Mouse (Mus musculus) forebrain, embryonic 14.5 days (tissue): ENCODE data around the gene Zfhx3. TPM values are rescaled to one million over a fixed set of nuclear protein-coding genes. Genes with fewer than 3 reads are reported as not detected.

ENCODE experiments used
- ATAC-seq: fragments of 200-750 bp; cut with Nextera tagmentation; 2 replicates; pipeline ENCODE4 v1.8.0; 2017; ENCODE audit warnings: mild to moderate bottlenecking, moderate library complexity
- DNase-seq: peaks from one replicate; pipeline ENCODE4 v3.0.0-alpha.2; 2015; ENCODE audit warnings: low spot score
- H3K27ac ChIP-seq: fragments of 300-500 bp; sonication (generic); 2 replicates; pipeline ENCODE4 v1.5.1; 2014; ENCODE audit warnings: low read depth, mild to moderate bottlenecking, control low read depth, low read length, moderate library complexity
- H3K27me3 ChIP-seq: fragments of 300-500 bp; sonication (generic); replicated peaks from 2 replicates; pipeline ENCODE4 v1.6.1; 2014; ENCODE audit warnings: low read length, control low read depth, mixed read lengths; ENCODE audit not compliant: control insufficient read depth, insufficient read depth
- H3K36me3 ChIP-seq: fragments of 300-500 bp; sonication (generic); 2 replicates; pipeline ENCODE4 v1.6.1; 2014; ENCODE audit warnings: low read length, control low read depth; ENCODE audit not compliant: control insufficient read depth, insufficient read depth
- H3K4me1 ChIP-seq: fragments of 300-500 bp; sonication (generic); 2 replicates; pipeline ENCODE4 v1.6.1; 2014; ENCODE audit warnings: antibody characterized with exemption, low read length, control low read depth; ENCODE audit not compliant: control insufficient read depth, insufficient read depth
- H3K4me2 ChIP-seq: fragments of 300-500 bp; sonication (generic); 2 replicates; pipeline ENCODE4 v1.6.1; 2014; ENCODE audit warnings: mild to moderate bottlenecking, control low read depth, low read length
- H3K4me3 ChIP-seq: fragments of 300-500 bp; sonication (generic); 2 replicates; pipeline ENCODE4 v1.5.1; 2014; ENCODE audit warnings: low read depth, low read length, control low read depth
- H3K9ac ChIP-seq: fragments of 300-500 bp; sonication (generic); 2 replicates; pipeline ENCODE4 v1.6.1; 2014; ENCODE audit warnings: mild to moderate bottlenecking, low read length, control low read depth, moderate library complexity
- H3K9me3 ChIP-seq: fragments of 300-500 bp; sonication (generic); replicated peaks from 2 replicates; pipeline ENCODE4 v1.6.1; 2016; ENCODE audit warnings: low read length, control low read depth, mixed read lengths; ENCODE audit not compliant: control insufficient read depth
- WGBS: fragments of 180-500 bp; shearing (Covaris S2); extraction: QIAGEN DNeasy Blood & Tissue Kit; methylation state at CpG from one replicate; pipeline ENCODE4 v1.1.7; 2014; 5-methylcytosine and 5-hydroxymethylcytosine counted together
- polyA plus RNA-seq: library from polyadenylated mRNA; unstranded; fragments of >200 nt; fragmentation: Nextera tagmentation; extraction: Ambion mirVana; gene quantifications from 2 replicates; pipeline ENCODE4 v1.2.1, GENCODE M21; 2014

The Zfhx3 gene
- polyA plus RNA-seq, 1 experiment from 2014 or later = 11.7 TPM

- Histone ChIP-seq H3K27ac (no peak overlapping the region), H3K9ac (no peak overlapping the region), H3K36me3 (no peaks in the 10 kb centered on the region), H3K27me3 (no peaks in the 10 kb centered on the region), H3K4me2 (no peak overlapping the region), H3K4me3 (no peak overlapping the region), H3K4me1 (no peaks in the 10 kb centered on the region), H3K9me3 (no peaks in the 10 kb centered on the region)
- DNase-seq (no peak), ATAC-seq (no peak)
- WGBS = 62% methylated on average over 2 of the region's 2 CpGs
Measured at GRCm38 (mm10) chr8:108994187-108994586, 1051.7 kb downstream of the Zfhx3 start.

GRCm38 (mm10) chr8:108994880-108995279 is 1052.4 kb downstream of the Zfhx3 start:
- H3K9me3 ChIP-seq = no peaks in the 10 kb centered on the region
- H3K4me2 ChIP-seq = no peak overlapping the region
- DNase-seq (no peak), ATAC-seq (no peak)
- 88% methylated on average over 5 of the region's 5 CpGs for WGBS
- no peaks in the 10 kb centered on the region for H3K36me3 ChIP-seq
- no peak overlapping the region for H3K9ac ChIP-seq
- no peak overlapping the region for H3K27ac ChIP-seq
- no peak overlapping the region for H3K4me3 ChIP-seq
- no peaks in the 10 kb centered on the region for H3K4me1 ChIP-seq
- H3K27me3 ChIP-seq = no peaks in the 10 kb centered on the region

- no peak overlapping the region for H3K27ac ChIP-seq
- DNase-seq = peak; percentile 48
- 49% methylated on average over 3 of the region's 3 CpGs for WGBS
Measured at GRCm38 (mm10) chr8:108997334-108997733, 1054.9 kb downstream of the Zfhx3 start.

GRCm38 (mm10) chr8:108999297-109000249 is 1057.1 kb downstream of the Zfhx3 start:
- no peaks in the 10 kb centered on the region for H3K36me3 ChIP-seq
- no peak overlapping the region for H3K27ac ChIP-seq
- H3K4me3 ChIP-seq = no peak overlapping the region
- no peaks in the 10 kb centered on the region for H3K9me3 ChIP-seq
- H3K4me2 ChIP-seq = no peak overlapping the region
- H3K9ac ChIP-seq = no peak overlapping the region
- no peak for ATAC-seq
- WGBS = 55% methylated on average over 15 of the region's 15 CpGs
- DNase-seq = peak; percentile 17
- no peaks in the 10 kb centered on the region for H3K4me1 ChIP-seq
- H3K27me3 ChIP-seq = no peaks in the 10 kb centered on the region

More at GRCm38 (mm10) chr8:108997334-108997733, 1054.9 kb downstream of the Zfhx3 start:
- Histone ChIP-seq H3K36me3 (no peaks in the 10 kb centered on the region), H3K9ac (no peak overlapping the region), H3K9me3 (no peaks in the 10 kb centered on the region), H3K4me1 (no peaks in the 10 kb centered on the region), H3K27me3 (no peaks in the 10 kb centered on the region), H3K4me2 (no peak overlapping the region), H3K4me3 (no peak overlapping the region)
- ATAC-seq = no peak

GRCm38 (mm10) chr8:109001031-109001430 is 1058.6 kb downstream of the Zfhx3 start:
- H3K4me1 ChIP-seq = no peaks in the 10 kb centered on the region
- H3K4me2 ChIP-seq = no peak overlapping the region
- no peak for DNase-seq
- WGBS = 74% methylated on average over 9 of the region's 9 CpGs
- H3K36me3 ChIP-seq = no peaks in the 10 kb centered on the region
- no peak overlapping the region for H3K9ac ChIP-seq
- no peaks in the 10 kb centered on the region for H3K27me3 ChIP-seq
- no peak for ATAC-seq
- H3K4me3 ChIP-seq = no peak overlapping the region
- no peaks in the 10 kb centered on the region for H3K9me3 ChIP-seq
- no peak overlapping the region for H3K27ac ChIP-seq

- H3K4me3 ChIP-seq = no peak overlapping the region
- no peaks in the 10 kb centered on the region for H3K36me3 ChIP-seq
- H3K9ac ChIP-seq = no peak overlapping the region
- H3K9me3 ChIP-seq = no peaks in the 10 kb centered on the region
- no peak for ATAC-seq
- DNase-seq = no peak
- H3K4me1 ChIP-seq = no peaks in the 10 kb centered on the region
- H3K27ac ChIP-seq = no peak overlapping the region
- H3K4me2 ChIP-seq = no peak overlapping the region
- H3K27me3 ChIP-seq = no peaks in the 10 kb centered on the region
- WGBS = 84% methylated on average over 5 of the region's 5 CpGs
Measured at GRCm38 (mm10) chr8:109001923-109002322, 1059.5 kb downstream of the Zfhx3 start.

GRCm38 (mm10) chr8:109006986-109007385 is 1064.5 kb downstream of the Zfhx3 start:
- DNase-seq (no peak), ATAC-seq (no peak)
- Histone ChIP-seq H3K9me3 (no peaks in the 10 kb centered on the region), H3K4me1 (peaks cover 3% of the 10 kb centered on the region; the same call in 1 of the 2 replicates), H3K4me2 (no peak overlapping the region), H3K27ac (no peak overlapping the region), H3K4me3 (no peak overlapping the region), H3K9ac (no peak overlapping the region), H3K27me3 (no peaks in the 10 kb centered on the region), H3K36me3 (no peaks in the 10 kb centered on the region)
- 75% methylated on average over 9 of the region's 9 CpGs for WGBS
